Mouse (Mus musculus) CH12.LX (cell line): ENCODE results near the gene Olfml2a. TPM values are rescaled to one million over a fixed set of nuclear protein-coding genes. Genes with fewer than 3 reads are reported as not detected.

Experiments
- DNase-seq: peaks from one replicate; pipeline ENCODE4 v3.0.0-alpha.2; 2013; ENCODE audit errors: extremely low read depth
- H3K27ac ChIP-seq: 2 replicates; pipeline ENCODE4 v1.5.1; 2012; ENCODE audit warnings: low read depth, mild to moderate bottlenecking, control low read depth, moderate library complexity; ENCODE audit not compliant: insufficient read depth
- H3K27me3 ChIP-seq: replicated peaks from 2 replicates; pipeline ENCODE3; 2012; ENCODE audit warnings: inconsistent platforms
- H3K36me3 ChIP-seq, 2 experiments: replicated peaks in 1 of 2; 2 replicates each; pipeline versions ENCODE3 to v1.6.1; 2012; ENCODE audit warnings: inconsistent platforms in 1 of 2, low read length in 1 of 2, mild to moderate bottlenecking in 1 of 2, mixed read lengths in 1 of 2, moderate library complexity in 1 of 2; ENCODE audit not compliant: control insufficient read depth in 1 of 2, insufficient read depth in 1 of 2
- H3K4me1 ChIP-seq, 2 experiments: 2 replicates each; pipeline ENCODE4 v1.6.1; 2012; ENCODE audit warnings: inconsistent platforms in 1 of 2, moderate library complexity in 1 of 2; ENCODE audit not compliant: insufficient read depth in 2 of 2, control insufficient read depth in 1 of 2
- H3K4me2 ChIP-seq: 2 replicates; pipeline ENCODE4 v1.6.1; 2012; ENCODE audit warnings: low read depth, mild to moderate bottlenecking, control low read depth; ENCODE audit not compliant: poor library complexity, insufficient read depth, severe bottlenecking
- H3K4me3 ChIP-seq, 3 experiments: fragments of 150-350 bp in 1 of 3; sonication (generic) in 1 of 3; replicated peaks in 1 of 3; 2 replicates each; pipeline versions ENCODE3 to v1.5.1; 2011 to 2012; ENCODE audit warnings: low read depth in 2 of 3, low read length in 2 of 3, mild to moderate bottlenecking in 2 of 3, moderate library complexity in 2 of 3, control low read depth in 1 of 3, improper control_type of control experiment in 1 of 3, inconsistent platforms in 1 of 3, mixed read lengths in 1 of 3; ENCODE audit not compliant: poor library complexity in 1 of 3
- H3K79me2 ChIP-seq: replicated peaks from 2 replicates; pipeline ENCODE4 v1.6.1; 2012; ENCODE audit warnings: mild to moderate bottlenecking, moderate library complexity; ENCODE audit not compliant: control insufficient read depth, poor library complexity, insufficient read depth, severe bottlenecking; ENCODE audit errors: extremely low read depth
- H3K9ac ChIP-seq: 2 replicates; pipeline ENCODE4 v1.6.1; 2012; ENCODE audit warnings: low read depth, mild to moderate bottlenecking, control low read depth, moderate library complexity; ENCODE audit not compliant: insufficient read depth
- H3K9me3 ChIP-seq: replicated peaks from 2 replicates; pipeline ENCODE3; 2012; ENCODE audit warnings: low read length, inconsistent platforms, mixed read lengths
- CHD1 ChIP-seq: IDR thresholded peaks from 2 replicates; pipeline ENCODE4 v1.6.1; 2012; ENCODE audit warnings: low read depth, low read length, improper control_type of control experiment, inconsistent platforms
- CHD2 ChIP-seq: IDR thresholded peaks from 2 replicates; pipeline ENCODE4 v1.6.1; 2011; ENCODE audit warnings: low read length, improper control_type of control experiment
- CTCF ChIP-seq, 2 experiments: IDR thresholded peaks in 1 of 2; conservative IDR thresholded peaks in 1 of 2; 2 replicates each; pipeline ENCODE4 v1.5.1; 2011 to 2012; ENCODE audit warnings: low read depth in 2 of 2, low read length in 2 of 2, improper control_type of control experiment in 1 of 2, inconsistent platforms in 1 of 2, mild to moderate bottlenecking in 1 of 2, moderate library complexity in 1 of 2
- E2F4 ChIP-seq: IDR thresholded peaks from 2 replicates; pipeline ENCODE4 v1.6.1; 2011; ENCODE audit warnings: low read depth, low read length, improper control_type of control experiment; ENCODE audit not compliant: insufficient replicate concordance
- ELF1 ChIP-seq: IDR thresholded peaks from 2 replicates; pipeline ENCODE4 v1.6.1; 2014; ENCODE audit warnings: low read depth, mild to moderate bottlenecking, inconsistent platforms, low read length, improper control_type of control experiment
- EP300 ChIP-seq: IDR thresholded peaks from 2 replicates; pipeline ENCODE4 v1.6.1; 2011; ENCODE audit warnings: low read length, improper control_type of control experiment
- GABPA ChIP-seq: IDR thresholded peaks from 2 replicates; pipeline ENCODE4 v1.6.1; 2012; ENCODE audit warnings: low read depth, low read length, improper control_type of control experiment, inconsistent platforms; ENCODE audit not compliant: insufficient replicate concordance
- MAX ChIP-seq: IDR thresholded peaks from 2 replicates; pipeline ENCODE4 v1.6.1; 2011; ENCODE audit warnings: low read length, improper control_type of control experiment
- MAZ ChIP-seq: IDR thresholded peaks from 2 replicates; pipeline ENCODE4 v1.6.1; 2012; ENCODE audit warnings: low read depth, mild to moderate bottlenecking, inconsistent platforms, low read length, improper control_type of control experiment, moderate library complexity
- MEF2A ChIP-seq: IDR thresholded peaks from 2 replicates; pipeline ENCODE4 v1.6.1; 2014; ENCODE audit warnings: low read depth, mild to moderate bottlenecking, inconsistent platforms, low read length, improper control_type of control experiment, borderline replicate concordance
- MXI1 ChIP-seq: IDR thresholded peaks from 2 replicates; pipeline ENCODE4 v1.6.1; 2011; ENCODE audit warnings: mild to moderate bottlenecking, low read depth, low read length, improper control_type of control experiment
- NRF1 ChIP-seq: IDR thresholded peaks from 2 replicates; pipeline ENCODE4 v1.6.1; 2014; ENCODE audit warnings: low read depth, mild to moderate bottlenecking, inconsistent platforms, low read length, improper control_type of control experiment, moderate library complexity
- PAX5 ChIP-seq: IDR thresholded peaks from 2 replicates; pipeline ENCODE4 v1.6.1; 2012; ENCODE audit warnings: low read length, inconsistent platforms, mixed read lengths
- POLR2AphosphoS2 ChIP-seq: IDR thresholded peaks from 2 replicates; pipeline ENCODE4 v1.6.1; 2011; ENCODE audit warnings: low read depth, low read length, improper control_type of control experiment
- SIN3A ChIP-seq: IDR thresholded peaks from 2 replicates; pipeline ENCODE4 v1.6.1; 2012; ENCODE audit warnings: low read length, improper control_type of control experiment, inconsistent platforms
- SMC3 ChIP-seq: IDR thresholded peaks from 2 replicates; pipeline ENCODE4 v1.6.1; 2011; ENCODE audit warnings: low read depth, low read length, improper control_type of control experiment
- TBP ChIP-seq: conservative IDR thresholded peaks from 2 replicates; pipeline ENCODE4 v1.6.1; 2011; ENCODE audit warnings: low read depth, low read length, improper control_type of control experiment
- TCF12 ChIP-seq: IDR thresholded peaks from 2 replicates; pipeline ENCODE4 v1.6.1; 2014; ENCODE audit warnings: low read depth, mild to moderate bottlenecking, inconsistent platforms, low read length, improper control_type of control experiment
- UBTF ChIP-seq: IDR thresholded peaks from 2 replicates; pipeline ENCODE4 v1.6.1; 2012; ENCODE audit warnings: low read depth, mild to moderate bottlenecking, inconsistent platforms, low read length, improper control_type of control experiment, moderate library complexity
- ZKSCAN1 ChIP-seq: IDR thresholded peaks from 2 replicates; pipeline ENCODE4 v1.6.1; 2012; ENCODE audit warnings: low read depth, inconsistent platforms, low read length, improper control_type of control experiment, borderline replicate concordance
- ZMIZ1 ChIP-seq: IDR thresholded peaks from 2 replicates; pipeline ENCODE4 v1.6.1; 2012; ENCODE audit warnings: low read depth, mild to moderate bottlenecking, inconsistent platforms, low read length, improper control_type of control experiment
- dilution Hi-C: fragments of 300-500 bp; cut with MboI; formaldehyde crosslinking; loops from 2 replicates; pipeline ENCODE4 v1.14.3; 2020; ENCODE audit warnings: low sequenced_read_pairs; ENCODE audit not compliant: extremely low pct_unique_long_range_greater_than_20kb, extremely low pct_ligation_motif_present
- in situ Hi-C: fragments of 300-500 bp; cut with MboI; formaldehyde crosslinking; loops from 3 replicates; pipeline ENCODE4 v1.14.3; 2019; ENCODE audit warnings: low sequenced_read_pairs, low pct_ligation_motif_present, low pct_unique_long_range_greater_than_20kb, mixed read lengths
- polyA plus RNA-seq: library from polyadenylated mRNA; unstranded; fragments of >175 nt; gene quantifications from 2 replicates; pipeline ENCODE4 v1.2.1, GENCODE M21; 2012; ENCODE audit warnings: low read depth; ENCODE audit not compliant: insufficient read length
- total RNA-seq, 2 experiments: library from RNA; depleted of rRNA; stranded (reverse); fragments of 300-350 nt in 1 of 2; fragments of >200 nt in 1 of 2; gene quantifications; 2 replicates each; pipeline ENCODE4 v1.2.3; 2012 to 2014

The Olfml2a gene
- total and polyA plus RNA-seq, 3 experiments, result 4.3 to 8.5 (median 5.5) TPM

DNA sequence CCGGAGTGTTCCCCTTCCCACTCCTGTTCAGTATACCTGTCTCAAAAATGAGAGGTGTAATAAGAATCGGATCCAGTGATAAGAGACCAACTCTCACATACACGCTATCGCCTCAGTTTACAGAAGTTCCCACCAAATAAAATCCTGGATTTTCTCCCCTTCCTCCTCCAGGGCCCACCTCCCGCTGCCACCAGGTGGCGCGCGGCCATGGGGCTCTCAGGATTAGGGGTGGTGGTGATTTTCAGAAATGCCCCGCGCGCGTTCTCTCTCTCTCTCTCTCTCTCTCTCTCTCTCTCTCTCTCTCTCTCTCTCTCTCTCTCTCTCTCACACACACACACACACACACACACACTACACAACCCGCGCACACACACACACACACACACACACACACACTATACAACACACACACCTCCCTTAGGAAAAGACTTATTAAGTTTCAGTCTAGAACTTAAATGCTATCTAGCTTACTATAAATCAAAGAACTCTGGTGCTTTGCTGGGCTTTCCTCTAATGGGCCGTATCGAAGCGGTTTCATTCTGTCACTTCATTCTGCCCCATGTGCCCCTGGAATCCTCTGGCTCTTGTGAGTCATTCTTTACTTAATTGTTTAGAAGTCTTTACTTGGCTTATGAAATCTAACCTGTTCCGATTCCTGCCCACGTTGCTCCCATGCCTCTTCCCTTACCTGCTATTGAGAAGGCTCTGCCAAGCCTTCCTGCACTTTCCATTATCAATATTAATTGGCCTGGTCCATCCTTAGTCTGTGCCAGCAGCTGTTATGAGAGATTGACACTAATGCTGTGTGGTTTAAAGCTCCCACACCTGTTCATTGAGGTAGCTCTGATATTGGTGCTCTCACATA is 4.4 kb upstream of the Olfml2a start, which contains the start of gene Nr6a1 (continued):
- TF ChIP-seq NRF1 (no peak), TCF12 (peak; percentile 46; the same call in 1 of the 2 replicates), PAX5 (no peak), ZMIZ1 (no peak), EP300 (no peak)

DNA sequence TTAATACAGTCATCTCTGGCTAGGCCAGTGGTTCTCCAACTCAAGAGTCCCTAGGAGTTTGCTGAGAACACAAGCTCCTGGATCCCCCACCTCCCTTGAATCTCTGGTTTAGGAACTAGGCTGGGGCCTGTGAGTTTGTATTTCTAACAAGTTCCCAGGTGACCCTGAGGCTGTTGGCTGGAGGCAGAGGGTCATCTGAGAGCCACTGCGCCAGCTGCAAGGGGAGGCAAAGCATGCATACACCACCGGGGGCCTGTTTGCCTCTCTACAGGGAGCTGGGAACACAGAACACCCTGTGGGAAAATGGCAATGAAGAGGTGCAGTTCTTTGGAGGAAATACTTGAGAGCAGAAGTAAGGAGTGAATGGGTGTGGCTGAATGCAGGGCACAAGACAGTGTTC is 1.5 kb upstream of the Olfml2a start:
- no peaks in the 10 kb centered on the region for H3K27me3 ChIP-seq
- no peak overlapping the region for H3K4me2 ChIP-seq
- TF ChIP-seq ZMIZ1 (no peak), CHD1 (no peak), ZKSCAN1 (no peak), MEF2A (no peak), MAX (no peak), E2F4 (no peak), TBP (no peak), GABPA (no peak), MXI1 (no peak), POLR2AphosphoS2 (no peak), ELF1 (no peak), MAZ (no peak), SIN3A (no peak), CHD2 (no peak), CTCF (conservative IDR thresholded peaks at IDR 0.05 in 1 of 2, IDR thresholded peaks at IDR 0.05 in 1 of 2; ENCODE audit: low read depth in 2 of 2, low read length in 2 of 2) (no peak), SMC3 (no peak), UBTF (no peak)
- in situ Hi-C loops (loop anchor here (5.0 kb wide), 1 partner anchor 67 kb away; the partner anchor contains the start of gene Wdr38), dilution Hi-C loops (no loop called here)
- no peak for DNase-seq
- H3K9ac ChIP-seq, result no peak overlapping the region
- H3K9me3 ChIP-seq, result no peaks in the 10 kb centered on the region
- H3K4me1 ChIP-seq, result peaks cover 15 to 50% of the 10 kb centered on the region in 2 experiments
- H3K79me2 ChIP-seq, result no peaks in the 10 kb centered on the region
- no peak overlapping the region for H3K4me3 ChIP-seq
- H3K36me3 ChIP-seq, result no peaks in the 10 kb centered on the region
- H3K27ac ChIP-seq, result no peak overlapping the region
